ENCODE assay signal across 8 mouse cellular contexts in the genomic region with DNA sequence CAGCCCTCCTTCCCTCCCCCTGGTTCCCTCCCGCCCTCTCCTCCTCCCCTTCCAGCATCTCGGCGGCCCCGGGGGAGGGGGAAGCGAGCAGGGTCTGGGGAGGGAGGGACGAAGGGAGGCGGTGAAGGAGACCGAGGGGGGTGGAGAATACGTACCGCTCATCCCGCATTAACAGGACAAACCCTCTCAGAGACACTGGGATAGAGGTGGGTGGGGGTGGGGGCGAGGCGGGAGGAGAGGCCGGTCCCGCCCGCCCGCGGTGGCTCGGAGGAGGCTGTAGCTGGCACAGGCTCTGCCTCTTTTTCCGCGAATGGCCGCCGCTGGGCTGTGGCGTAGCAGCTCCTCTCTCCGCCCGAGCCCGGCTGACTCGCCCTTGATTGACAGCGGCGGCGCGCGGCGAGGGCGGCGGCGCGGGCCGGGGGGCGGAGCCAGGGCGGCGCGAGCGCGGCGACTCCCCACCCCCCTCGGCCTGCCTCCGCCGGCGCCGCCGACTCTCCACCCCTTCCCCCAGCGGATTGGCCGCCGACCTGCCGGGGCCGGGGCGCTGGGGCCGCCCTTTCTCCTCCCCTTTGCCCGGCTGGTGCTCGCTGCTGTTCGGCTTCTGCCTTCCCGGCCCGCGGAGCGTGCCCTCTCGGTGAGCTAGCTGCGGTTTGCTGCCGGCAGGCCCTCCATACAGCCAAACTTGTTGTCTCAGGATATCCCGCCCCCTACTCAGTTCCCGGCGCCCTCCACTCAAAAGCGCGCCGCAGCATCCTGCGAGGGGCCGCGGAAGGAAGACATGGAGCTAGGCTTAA. TPM values are rescaled to one million over a fixed set of nuclear protein-coding genes. Genes with fewer than 3 reads are reported as not detected.
DNase-seq lines count a peak whose midpoint lies in the region; ATAC-seq and TF ChIP-seq lines count a peak whose summit lies in the region.

Gene Sp4, minus strand, starts transcription at position 369 of the 794 bp plus-strand sequence.

- peak; percentile 91 for ATAC-seq in Patski
- ATAC-seq in hindbrain, embryonic 13.5 days (ENCODE audit: low FRiP score) = peak; percentile 93

- no peaks in the 10 kb centered on the region for H3K36me3 ChIP-seq in hindbrain, embryonic 13.5 days

- in situ Hi-C loops in Patski (cut with MboI; ENCODE audit: low pct_unique_long_range_greater_than_20kb) = loop anchor here (25.0 kb wide), 1 partner anchor 536 kb away; the partner anchor contains the start of gene Sp8

- peak within 1 kb of the TSS; percentile 78 for H3K9ac ChIP-seq in hindbrain, embryonic 13.5 days

- H3K4me1 ChIP-seq in hindbrain, embryonic 13.5 days (replicated peaks) = peaks cover 36% of the 10 kb centered on the region

- no peak for TF ChIP-seq CTCF in Patski (IDR thresholded peaks at IDR 0.05)

- H3K4me2 ChIP-seq in hindbrain, embryonic 13.5 days = peak within 1 kb of the TSS; percentile 76

- CTCF ChIA-PET in Patski (lab: Charles Lee) = no interaction called here

- H3K27me3 ChIP-seq in Patski = no peaks in the 10 kb centered on the region
- no peaks in the 10 kb centered on the region for H3K27me3 ChIP-seq in hindbrain, embryonic 13.5 days

- POLR2A ChIA-PET in Patski (lab: Charles Lee) = no interaction called here

- DNase-seq in Patski (ENCODE audit: low read depth, low spot score) = peak; percentile 46
- DNase-seq in cerebellum, postnatal 14 days = peak; percentile 94 to 95
- DNase-seq in frontal cortex, postnatal 14 days (ENCODE audit: low spot score in 2 of 2) = peak; percentile 84 to 86
- peak; percentile 72 to 91 for DNase-seq in layer of hippocampus, postnatal 25 days (ENCODE audit: extremely low spot score in 1 of 2, low spot score in 1 of 2)
- DNase-seq in lung, postnatal 25 days (ENCODE audit: low spot score) = peak; percentile 95
- DNase-seq in retina, embryonic 14.5 days (ENCODE audit: low spot score) = peak; percentile 94
- peak; percentile 94 for DNase-seq in thymus, postnatal 4 days

- H3K27ac ChIP-seq in hindbrain, embryonic 13.5 days = peak within 1 kb of the TSS; percentile 98

- H3K9me3 ChIP-seq in hindbrain, embryonic 13.5 days = no peaks in the 10 kb centered on the region

- H3K4me3 ChIP-seq in hindbrain, embryonic 13.5 days = peak within 1 kb of the TSS; percentile 73

- under 1% methylated on average over 69 of the region's 78 CpGs for WGBS in hindbrain, embryonic 13.5 days

RNA-seq across cellular contexts. Expression of gene Sp4, which starts in this region (rescaled TPM):
- polyA plus RNA-seq in Patski (2021) = 4.6 TPM
- 20.9 and 22.1 TPM in 2 replicates for polyA plus RNA-seq in hindbrain, embryonic 13.5 days (2015; fragmentation: Nextera tagmentation; extraction: Ambion mirVana)
- total RNA-seq in layer of hippocampus, postnatal 25 days (2021) = 10 to 100 TPM; 27.4 to 28.0 TPM

Comparison
In these comparisons a context has a peak if more than half of its experiments do, and no peak if none do; other contexts are left out.
1. Peak in every context shown above with its lines: DNase-seq, ATAC-seq, H3K4me3 ChIP-seq and H3K27ac ChIP-seq.